Mouse (Mus musculus): Measurements from ENCODE around the gene Pla2g7. TPM values are rescaled to one million over a fixed set of nuclear protein-coding genes. Genes with fewer than 3 reads are reported as not detected.

Gene Pla2g7
- polyA plus RNA-seq, 2 experiments = 4.2 to 9.3 TPM

DNA sequence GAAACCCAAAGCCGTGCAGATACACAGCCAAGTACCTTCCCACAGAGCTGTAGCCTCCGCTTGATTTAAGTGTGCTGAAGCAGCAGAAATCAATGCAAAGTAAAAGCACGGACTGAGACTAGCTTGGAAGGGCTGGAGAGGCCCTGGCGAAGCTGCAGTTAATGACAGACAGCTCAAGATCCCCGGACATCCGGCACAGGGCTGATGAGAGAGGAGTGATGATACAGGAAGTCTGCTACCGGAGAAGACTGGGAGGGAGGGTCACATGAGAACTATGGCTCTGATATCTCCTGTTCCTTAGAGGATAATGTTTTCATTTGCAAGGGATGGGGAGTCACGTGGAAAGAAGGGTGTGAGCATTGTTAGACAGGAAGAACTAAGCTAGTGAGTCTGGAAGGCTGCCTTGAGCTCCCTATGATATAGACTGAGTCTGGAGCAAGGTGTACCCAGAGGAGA lies 13.1 kb downstream of the Pla2g7 start:
- peak; percentile 50; the same call in 1 of the 2 replicates for ATAC-seq (ENCODE audit: low FRiP score, low read depth)
- TF ChIP-seq POLR2A (IDR thresholded peaks at IDR 0.05; ENCODE audit: borderline replicate concordance, extremely low read depth, insufficient read depth, insufficient read length) = no peak
- DNase-seq (ENCODE audit: low spot score) = peak; percentile 13
- H3K36me3 ChIP-seq (ENCODE audit: control insufficient read depth, insufficient read depth, low read length) = no peaks in the 10 kb centered on the region
- no peaks in the 10 kb centered on the region for H3K4me1 ChIP-seq (ENCODE audit: control insufficient read depth, insufficient read depth, low read length)
- WGBS = 31% methylated on average over 8 of the region's 8 CpGs
- H3K9me3 ChIP-seq (ENCODE audit: control insufficient read depth, low read length) = no peaks in the 10 kb centered on the region
- H3K9ac ChIP-seq (ENCODE audit: low read depth, low read length, severe bottlenecking) = no peak overlapping the region
- H3K27ac ChIP-seq (replicated peaks; ENCODE audit: low read depth, low read length) = 0 out of 2 replicates have a peak overlapping the region, but pooled peaks have one; percentile 5
- H3K27me3 ChIP-seq (ENCODE audit: control insufficient read depth, insufficient read depth, low read length) = no peaks in the 10 kb centered on the region
- no peak overlapping the region for H3K4me3 ChIP-seq (replicated peaks; ENCODE audit: low read length)
- no peak overlapping the region for H3K4me2 ChIP-seq (replicated peaks; ENCODE audit: low read depth, low read length, severe bottlenecking)

DNA sequence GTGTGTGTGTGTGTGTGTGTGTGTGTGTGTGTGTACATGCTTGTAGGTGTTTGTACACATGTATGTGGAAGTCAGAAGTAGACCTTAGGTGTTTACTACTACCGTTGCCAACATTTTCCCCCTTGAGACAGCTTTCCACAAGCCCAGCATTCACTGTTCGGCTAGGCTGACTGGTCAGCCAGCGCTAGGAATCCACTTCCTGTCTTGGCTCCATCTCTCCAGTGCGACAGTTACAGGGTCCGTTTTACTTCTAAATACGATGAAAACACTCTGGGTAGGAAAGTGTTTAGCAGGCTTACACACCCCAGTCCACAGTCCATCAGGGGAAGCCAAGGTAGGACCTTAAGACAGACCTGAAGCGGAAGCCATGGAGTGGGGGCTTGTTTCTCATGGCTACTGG lies 16.9 kb downstream of the Pla2g7 start:
- H3K4me2 ChIP-seq (replicated peaks; ENCODE audit: low read depth, low read length, severe bottlenecking) = no peak overlapping the region
- no peaks in the 10 kb centered on the region for H3K36me3 ChIP-seq (ENCODE audit: control insufficient read depth, insufficient read depth, low read length)
- TF ChIP-seq POLR2A (IDR thresholded peaks at IDR 0.05; ENCODE audit: borderline replicate concordance, extremely low read depth, insufficient read depth, insufficient read length) = no peak
- H3K9ac ChIP-seq (ENCODE audit: low read depth, low read length, severe bottlenecking) = no peak overlapping the region
- no peaks in the 10 kb centered on the region for H3K4me1 ChIP-seq (ENCODE audit: control insufficient read depth, insufficient read depth, low read length)
- DNase-seq (ENCODE audit: low spot score) = no peak
- H3K9me3 ChIP-seq (ENCODE audit: control insufficient read depth, low read length) = no peaks in the 10 kb centered on the region
- no peaks in the 10 kb centered on the region for H3K27me3 ChIP-seq (ENCODE audit: control insufficient read depth, insufficient read depth, low read length)
- no peak for ATAC-seq (ENCODE audit: low FRiP score, low read depth)
- no peak overlapping the region for H3K4me3 ChIP-seq (replicated peaks; ENCODE audit: low read length)
- WGBS = 61% methylated on average over 7 of the region's 7 CpGs
- H3K27ac ChIP-seq (replicated peaks; ENCODE audit: low read depth, low read length) = peak overlapping the region; percentile 20; the same call in 1 of the 2 replicates

DNA sequence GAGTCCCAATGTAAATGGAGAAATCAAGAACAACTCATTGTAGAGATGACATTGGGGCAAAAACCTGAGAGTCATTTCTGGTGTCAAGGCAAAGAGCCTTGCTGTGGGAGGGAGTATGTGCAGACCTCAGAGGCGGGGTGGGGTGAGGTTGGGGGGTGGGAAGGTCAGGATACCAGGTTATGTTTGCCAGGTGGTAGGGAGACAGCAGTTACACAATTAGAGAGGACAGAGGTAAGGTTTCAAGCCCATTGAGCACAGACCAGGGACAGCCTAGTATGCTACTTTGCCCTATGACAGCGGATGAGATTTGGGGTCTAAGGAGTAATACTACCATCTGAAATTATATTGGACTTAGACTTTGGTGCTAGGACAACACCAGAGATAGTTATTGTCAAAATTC lies 19.4 kb downstream of the Pla2g7 start:
- H3K4me2 ChIP-seq (replicated peaks; ENCODE audit: low read depth, low read length, severe bottlenecking) = no peak overlapping the region
- H3K27me3 ChIP-seq (ENCODE audit: control insufficient read depth, insufficient read depth, low read length) = no peaks in the 10 kb centered on the region
- no peaks in the 10 kb centered on the region for H3K36me3 ChIP-seq (ENCODE audit: control insufficient read depth, insufficient read depth, low read length)
- DNase-seq (ENCODE audit: low spot score) = no peak
- TF ChIP-seq POLR2A (IDR thresholded peaks at IDR 0.05; ENCODE audit: borderline replicate concordance, extremely low read depth, insufficient read depth, insufficient read length) = no peak
- no peak for ATAC-seq (ENCODE audit: low FRiP score, low read depth)
- no peaks in the 10 kb centered on the region for H3K4me1 ChIP-seq (ENCODE audit: control insufficient read depth, insufficient read depth, low read length)
- H3K9me3 ChIP-seq (ENCODE audit: control insufficient read depth, low read length) = no peaks in the 10 kb centered on the region
- H3K9ac ChIP-seq (ENCODE audit: low read depth, low read length, severe bottlenecking) = no peak overlapping the region
- H3K4me3 ChIP-seq (replicated peaks; ENCODE audit: low read length) = no peak overlapping the region
- WGBS = 92% methylated on average over 2 of the region's 2 CpGs
- no peak overlapping the region for H3K27ac ChIP-seq (replicated peaks; ENCODE audit: low read depth, low read length)

DNA sequence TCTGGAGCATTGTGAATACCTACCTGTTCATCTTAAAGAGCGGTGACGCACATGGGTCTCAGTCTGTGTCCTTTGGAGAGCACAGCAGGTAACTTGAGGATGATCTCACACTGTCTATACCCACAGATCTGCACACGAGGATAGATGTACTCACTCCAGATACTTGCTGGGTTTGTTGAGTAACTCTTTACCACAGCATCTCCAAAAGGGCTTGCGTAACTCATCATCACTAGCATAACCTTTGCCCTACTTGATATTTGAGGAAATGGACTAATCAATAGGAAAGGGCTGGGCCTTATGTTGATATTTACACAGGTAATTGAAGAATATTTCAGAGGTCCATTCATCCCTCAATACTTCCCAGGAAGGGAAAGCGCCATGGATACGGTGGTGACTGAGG lies 21.9 kb downstream of the Pla2g7 start:
- WGBS = 93% methylated on average over 6 of the region's 6 CpGs
- no peak for ATAC-seq (ENCODE audit: low FRiP score, low read depth)
- TF ChIP-seq POLR2A (IDR thresholded peaks at IDR 0.05; ENCODE audit: borderline replicate concordance, extremely low read depth, insufficient read depth, insufficient read length) = no peak

DNA sequence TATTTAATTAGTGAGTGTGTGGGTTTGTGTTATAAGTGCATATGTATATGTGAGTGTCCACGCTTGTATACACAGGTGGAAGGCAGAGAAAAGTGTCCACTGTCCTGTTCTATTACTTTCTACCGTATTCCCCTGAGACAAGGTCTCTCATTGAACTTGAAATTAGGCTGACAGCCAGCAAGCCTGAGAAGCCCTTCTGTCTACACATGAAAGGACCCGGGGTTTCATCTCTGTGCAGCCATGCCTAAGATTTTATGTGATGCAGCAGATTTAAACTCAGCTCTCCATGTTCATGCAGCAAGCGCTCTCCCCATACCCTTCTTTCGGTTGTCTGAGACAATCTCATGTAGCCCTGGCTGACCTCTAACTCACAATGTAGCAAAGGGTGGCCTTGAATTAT lies 22.6 kb downstream of the Pla2g7 start:
- no peak overlapping the region for H3K9ac ChIP-seq (ENCODE audit: low read depth, low read length, severe bottlenecking)
- no peak overlapping the region for H3K4me3 ChIP-seq (replicated peaks; ENCODE audit: low read length)
- H3K36me3 ChIP-seq (ENCODE audit: control insufficient read depth, insufficient read depth, low read length) = no peaks in the 10 kb centered on the region
- ATAC-seq (ENCODE audit: low FRiP score, low read depth) (no peak), DNase-seq (ENCODE audit: low spot score) (no peak)
- H3K27ac ChIP-seq (replicated peaks; ENCODE audit: low read depth, low read length) = no peak overlapping the region
- no peak overlapping the region for H3K4me2 ChIP-seq (replicated peaks; ENCODE audit: low read depth, low read length, severe bottlenecking)
- WGBS = 90% methylated on average over 5 of the region's 5 CpGs
- no peaks in the 10 kb centered on the region for H3K27me3 ChIP-seq (ENCODE audit: control insufficient read depth, insufficient read depth, low read length)
- no peaks in the 10 kb centered on the region for H3K4me1 ChIP-seq (ENCODE audit: control insufficient read depth, insufficient read depth, low read length)
- H3K9me3 ChIP-seq (ENCODE audit: control insufficient read depth, low read length) = no peaks in the 10 kb centered on the region
- no peak for TF ChIP-seq POLR2A (IDR thresholded peaks at IDR 0.05; ENCODE audit: borderline replicate concordance, extremely low read depth, insufficient read depth, insufficient read length)

More for the DNA sequence above, 21.9 kb downstream of the Pla2g7 start:
- DNase-seq (ENCODE audit: low spot score) = no peak
- Histone ChIP-seq H3K9ac (ENCODE audit: low read depth, low read length, severe bottlenecking) (no peak overlapping the region), H3K4me2 (replicated peaks; ENCODE audit: low read depth, low read length, severe bottlenecking) (no peak overlapping the region), H3K9me3 (ENCODE audit: control insufficient read depth, low read length) (no peaks in the 10 kb centered on the region), H3K4me3 (replicated peaks; ENCODE audit: low read length) (no peak overlapping the region), H3K4me1 (ENCODE audit: control insufficient read depth, insufficient read depth, low read length) (no peaks in the 10 kb centered on the region), H3K27me3 (ENCODE audit: control insufficient read depth, insufficient read depth, low read length) (no peaks in the 10 kb centered on the region), H3K36me3 (ENCODE audit: control insufficient read depth, insufficient read depth, low read length) (no peaks in the 10 kb centered on the region), H3K27ac (replicated peaks; ENCODE audit: low read depth, low read length) (no peak overlapping the region)
